Mouse (Mus musculus) midbrain, embryonic 15.5 days (tissue): ENCODE results near the gene Avil. TPM values are rescaled to one million over a fixed set of nuclear protein-coding genes. Genes with fewer than 3 reads are reported as not detected.

Experiments used
- ATAC-seq: fragments of 200-750 bp; cut with Nextera tagmentation; replicated peaks from 2 replicates; pipeline ENCODE4 v1.8.0; 2017; ENCODE audit warnings: moderate TSS enrichment
- H3K27ac ChIP-seq: fragments of 300-500 bp; sonication (generic); 2 replicates; pipeline ENCODE4 v1.5.1; 2015; ENCODE audit warnings: mild to moderate bottlenecking, inconsistent platforms
- H3K27me3 ChIP-seq: fragments of 300-500 bp; sonication (generic); replicated peaks from 2 replicates; pipeline ENCODE4 v1.6.1; 2015; ENCODE audit warnings: inconsistent platforms
- H3K36me3 ChIP-seq: fragments of 300-500 bp; sonication (generic); replicated peaks from 2 replicates; pipeline ENCODE4 v1.6.1; 2015; ENCODE audit warnings: inconsistent platforms
- H3K4me1 ChIP-seq: fragments of 300-500 bp; sonication (generic); 2 replicates; pipeline ENCODE4 v1.6.1; 2015; ENCODE audit warnings: inconsistent platforms
- H3K4me2 ChIP-seq: fragments of 300-500 bp; sonication (generic); 2 replicates; pipeline ENCODE4 v1.6.1; 2015; ENCODE audit warnings: inconsistent platforms, mild to moderate bottlenecking, moderate library complexity
- H3K4me3 ChIP-seq: fragments of 300-500 bp; sonication (generic); 2 replicates; pipeline ENCODE4 v1.5.1; 2015; ENCODE audit warnings: mild to moderate bottlenecking, inconsistent platforms
- H3K9ac ChIP-seq: fragments of 300-500 bp; sonication (generic); 2 replicates; pipeline ENCODE4 v1.6.1; 2015; ENCODE audit warnings: mild to moderate bottlenecking, inconsistent platforms
- H3K9me3 ChIP-seq: fragments of 300-500 bp; sonication (generic); 2 replicates; pipeline ENCODE4 v1.6.1; 2016; ENCODE audit warnings: inconsistent platforms
- WGBS: fragments of 180-500 bp; shearing (Covaris S2); methylation state at CpG from one replicate; pipeline ENCODE4 v1.1.7; 2015; ENCODE audit warnings: mixed read lengths; 5-methylcytosine and 5-hydroxymethylcytosine counted together
- polyA plus RNA-seq: library from polyadenylated mRNA; unstranded; fragments of >200 nt; fragmentation: Nextera tagmentation; extraction: Ambion mirVana; gene quantifications from 2 replicates; pipeline ENCODE4 v1.2.1, GENCODE M21; 2015

Avil gene
- polyA plus RNA-seq, 1 experiment from 2014 or later = 2.2 TPM

GRCm38 (mm10) chr10:127040569-127041214 lies 40.2 kb downstream of the Avil start:
- Histone ChIP-seq H3K9ac (peak overlapping the region; percentile 60), H3K4me2 (peak overlapping the region; percentile 91), H3K4me1 (peaks cover 16% of the 10 kb centered on the region), H3K36me3 (no peaks in the 10 kb centered on the region), H3K9me3 (no peaks in the 10 kb centered on the region), H3K27me3 (peaks cover 6% of the 10 kb centered on the region), H3K27ac (no peak overlapping the region), H3K4me3 (peak overlapping the region; percentile 80)
- ATAC-seq = peak; percentile 12
- 2% methylated on average over 20 of the region's 20 CpGs for WGBS

- no peaks in the 10 kb centered on the region for H3K36me3 ChIP-seq
- peak within 1 kb of the TSS; percentile 59 for H3K27ac ChIP-seq
- under 1% methylated on average over 28 of the region's 28 CpGs for WGBS
- peak within 1 kb of the TSS; percentile 80 for H3K4me3 ChIP-seq
- peak; percentile 83 for ATAC-seq
- H3K9ac ChIP-seq = peak within 1 kb of the TSS; percentile 60
- peaks cover 6% of the 10 kb centered on the region for H3K27me3 ChIP-seq
- H3K9me3 ChIP-seq = no peaks in the 10 kb centered on the region
- H3K4me1 ChIP-seq = peaks cover 16% of the 10 kb centered on the region
- peak within 1 kb of the TSS; percentile 91 for H3K4me2 ChIP-seq
Observed at GRCm38 (mm10) chr10:127041274-127041766, 40.8 kb downstream of the Avil start, which contains the start of the genes Mettl1 and Eef1akmt3. TSS of gene Mettl1 (plus strand) at chr10:127041414. TSS of gene Eef1akmt3 (minus strand) at chr10:127041513.

GRCm38 (mm10) chr10:127041774-127042338 lies 41.3 kb downstream of the Avil start:
- Histone ChIP-seq H3K4me2 (peak overlapping the region; percentile 91), H3K9ac (peak overlapping the region; percentile 60), H3K36me3 (no peaks in the 10 kb centered on the region), H3K27ac (peak overlapping the region; percentile 59), H3K4me1 (peaks cover 16% of the 10 kb centered on the region), H3K4me3 (peak overlapping the region; percentile 80), H3K9me3 (no peaks in the 10 kb centered on the region), H3K27me3 (peaks cover 6% of the 10 kb centered on the region)
- WGBS = under 1% methylated on average over 44 of the region's 44 CpGs
- peak; percentile 83 for ATAC-seq

- Histone ChIP-seq H3K27me3 (peaks cover 9% of the 10 kb centered on the region), H3K9me3 (no peaks in the 10 kb centered on the region), H3K9ac (peak overlapping the region; percentile 60; the same call in 1 of the 2 replicates), H3K4me2 (peak overlapping the region; percentile 91), H3K4me3 (peak overlapping the region; percentile 80), H3K27ac (no peak overlapping the region), H3K4me1 (peaks cover 16% of the 10 kb centered on the region), H3K36me3 (no peaks in the 10 kb centered on the region)
- WGBS = 16% methylated on average over 5 of the region's 5 CpGs
- ATAC-seq = no peak
Observed at GRCm38 (mm10) chr10:127042468-127043115, 42.1 kb downstream of the Avil start.

- peaks cover 16% of the 10 kb centered on the region for H3K4me1 ChIP-seq
- no peak overlapping the region for H3K4me2 ChIP-seq
- no peak overlapping the region; the same call in 1 of the 2 replicates for H3K4me3 ChIP-seq
- H3K27me3 ChIP-seq = peaks cover 15% of the 10 kb centered on the region
- no peaks in the 10 kb centered on the region for H3K36me3 ChIP-seq
- WGBS = 56% methylated on average over 6 of the region's 6 CpGs
- ATAC-seq = no peak
- no peak overlapping the region for H3K27ac ChIP-seq
- H3K9me3 ChIP-seq = no peaks in the 10 kb centered on the region
- H3K9ac ChIP-seq = no peak overlapping the region
Observed at GRCm38 (mm10) chr10:127043187-127043586, 42.7 kb downstream of the Avil start.

- Histone ChIP-seq H3K27ac (no peak within 1 kb of the TSS), H3K4me3 (no peak within 1 kb of the TSS), H3K36me3 (0 out of 2 replicates have a peak, but pooled peaks cover 3% of the 10 kb centered on the region), H3K9me3 (no peaks in the 10 kb centered on the region), H3K4me1 (peaks cover 12% of the 10 kb centered on the region), H3K4me2 (no peak within 1 kb of the TSS), H3K27me3 (peaks cover 50% of the 10 kb centered on the region), H3K9ac (no peak within 1 kb of the TSS)
- 30% methylated on average over 5 of the region's 5 CpGs for WGBS
- ATAC-seq = no peak
Observed at GRCm38 (mm10) chr10:127047954-127048353, 47.4 kb downstream of the Avil start, which contains the start of gene Cyp27b1. TSS of gene Cyp27b1 (plus strand) at chr10:127048250.

GRCm38 (mm10) chr10:127048608-127049394 lies 48.3 kb downstream of the Avil start:
- peaks cover 11% of the 10 kb centered on the region for H3K4me1 ChIP-seq
- peaks cover 11% of the 10 kb centered on the region for H3K36me3 ChIP-seq
- no peak for ATAC-seq
- H3K27ac ChIP-seq = no peak overlapping the region
- WGBS = 6% methylated on average over 35 of the region's 35 CpGs
- no peak overlapping the region for H3K4me2 ChIP-seq
- H3K9me3 ChIP-seq = no peaks in the 10 kb centered on the region
- no peak overlapping the region for H3K9ac ChIP-seq
- H3K4me3 ChIP-seq = no peak overlapping the region
- H3K27me3 ChIP-seq = peaks cover 50% of the 10 kb centered on the region

- Histone ChIP-seq H3K36me3 (peaks cover 14% of the 10 kb centered on the region), H3K4me2 (no peak overlapping the region), H3K9me3 (no peaks in the 10 kb centered on the region), H3K27me3 (peaks cover 50% of the 10 kb centered on the region), H3K27ac (no peak overlapping the region), H3K9ac (no peak overlapping the region), H3K4me3 (no peak overlapping the region), H3K4me1 (peaks cover 11% of the 10 kb centered on the region)
- WGBS = 3% methylated on average over 29 of the region's 29 CpGs
- ATAC-seq = no peak
Observed at GRCm38 (mm10) chr10:127049395-127050118, 49.0 kb downstream of the Avil start.

GRCm38 (mm10) chr10:127050119-127050474 lies 49.6 kb downstream of the Avil start:
- H3K27me3 ChIP-seq = peaks cover 50% of the 10 kb centered on the region

GRCm38 (mm10) chr10:127054646-127055045 lies 54.1 kb downstream of the Avil start:
- 80% methylated on average over 4 of the region's 4 CpGs for WGBS
- ATAC-seq = no peak
- Histone ChIP-seq H3K4me2 (no peak overlapping the region), H3K27ac (no peak overlapping the region), H3K4me3 (no peak overlapping the region), H3K9ac (no peak overlapping the region), H3K9me3 (no peaks in the 10 kb centered on the region), H3K27me3 (peaks cover 26% of the 10 kb centered on the region), H3K4me1 (peaks cover 36% of the 10 kb centered on the region), H3K36me3 (peaks cover 39% of the 10 kb centered on the region)

More at GRCm38 (mm10) chr10:127050119-127050474, 49.6 kb downstream of the Avil start:
- no peak overlapping the region for H3K4me2 ChIP-seq
- no peaks in the 10 kb centered on the region for H3K9me3 ChIP-seq
- WGBS = 21% methylated on average over 10 of the region's 10 CpGs
- no peak for ATAC-seq
- H3K27ac ChIP-seq = no peak overlapping the region
- H3K36me3 ChIP-seq = peaks cover 14% of the 10 kb centered on the region
- peaks cover 16% of the 10 kb centered on the region for H3K4me1 ChIP-seq
- H3K9ac ChIP-seq = no peak overlapping the region
- no peak overlapping the region for H3K4me3 ChIP-seq

GRCm38 (mm10) chr10:127055406-127055805 lies 54.9 kb downstream of the Avil start:
- H3K27me3 ChIP-seq = peaks cover 18% of the 10 kb centered on the region
- H3K4me1 ChIP-seq = peaks cover 33% of the 10 kb centered on the region
- no peaks in the 10 kb centered on the region for H3K9me3 ChIP-seq
- no peak for ATAC-seq
- H3K4me2 ChIP-seq = no peak overlapping the region
- no peak overlapping the region for H3K9ac ChIP-seq
- peaks cover 39% of the 10 kb centered on the region for H3K36me3 ChIP-seq
- no peak overlapping the region for H3K4me3 ChIP-seq
- 91% methylated on average over 8 of the region's 8 CpGs for WGBS
- H3K27ac ChIP-seq = no peak overlapping the region
